Mouse (Mus musculus) lung, postnatal 0 days (tissue): ENCODE data around the gene Larp4.

Source experiments
- CTCF ChIP-seq: IDR thresholded peaks from 2 replicates; pipeline ENCODE4 v1.5.1; 2016; ENCODE audit warnings: antibody characterized with exemption, mild to moderate bottlenecking
- EP300 ChIP-seq: IDR thresholded peaks from 2 replicates; pipeline ENCODE4 v1.6.1; 2016; ENCODE audit warnings: antibody characterized with exemption, mild to moderate bottlenecking, control low read depth

DNA sequence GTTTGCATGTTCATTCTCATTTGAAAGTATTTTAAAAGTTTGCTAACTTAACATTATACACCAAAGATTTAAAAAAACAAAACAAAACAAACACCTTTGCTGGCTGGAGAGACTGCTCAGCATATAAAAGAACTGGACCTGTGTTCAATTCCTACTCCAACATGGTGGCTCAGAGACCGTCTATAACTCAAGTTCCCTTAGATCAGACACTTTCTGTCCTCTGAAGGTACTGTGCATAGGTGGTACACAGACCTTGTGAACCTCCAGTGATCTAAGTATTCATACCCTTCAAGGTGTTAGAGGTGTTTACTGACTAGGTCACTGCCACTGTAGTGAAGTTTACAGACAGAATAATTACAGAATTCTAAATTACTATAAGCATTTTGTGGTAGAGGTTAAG is 9.4 kb downstream of the Larp4 start:
- TF ChIP-seq CTCF (no peak), EP300 (no peak)
